Mouse (Mus musculus) megakaryocyte, adult 5-6 weeks (primary cell): ENCODE data around the gene Lacc1. TPM values are rescaled to one million over a fixed set of nuclear protein-coding genes. Genes with fewer than 3 reads are reported as not detected.
"Not testable (repeated sequence)": the region's sequence is repeated elsewhere in the genome, so short reads cannot be mapped to it uniquely, and the experiment has no call there.

Experiments used
- ATAC-seq: 2 replicates; pipeline ENCODE4 v1.8.0; 2016; ENCODE audit warnings: mild to moderate bottlenecking, inconsistent platforms; ENCODE audit not compliant: poor library complexity, severe bottlenecking
- total RNA-seq, 2 experiments: library from RNA; stranded (forward) in 1 of 2; stranded (reverse) in 1 of 2; fragments of 153-499, 151-499 nt in 1 of 2; fragments of 221-1000, 200-1000 nt in 1 of 2; gene quantifications; 2 replicates each; pipeline versions ENCODE4 v1.2.3 to v1.2.4; 2015 to 2017

Gene Lacc1
- total RNA-seq (2015) (10.6 and 11.4 TPM in 2 replicates), total RNA-seq (2017) (6.5 and 7.6 TPM in 2 replicates)

DNA sequence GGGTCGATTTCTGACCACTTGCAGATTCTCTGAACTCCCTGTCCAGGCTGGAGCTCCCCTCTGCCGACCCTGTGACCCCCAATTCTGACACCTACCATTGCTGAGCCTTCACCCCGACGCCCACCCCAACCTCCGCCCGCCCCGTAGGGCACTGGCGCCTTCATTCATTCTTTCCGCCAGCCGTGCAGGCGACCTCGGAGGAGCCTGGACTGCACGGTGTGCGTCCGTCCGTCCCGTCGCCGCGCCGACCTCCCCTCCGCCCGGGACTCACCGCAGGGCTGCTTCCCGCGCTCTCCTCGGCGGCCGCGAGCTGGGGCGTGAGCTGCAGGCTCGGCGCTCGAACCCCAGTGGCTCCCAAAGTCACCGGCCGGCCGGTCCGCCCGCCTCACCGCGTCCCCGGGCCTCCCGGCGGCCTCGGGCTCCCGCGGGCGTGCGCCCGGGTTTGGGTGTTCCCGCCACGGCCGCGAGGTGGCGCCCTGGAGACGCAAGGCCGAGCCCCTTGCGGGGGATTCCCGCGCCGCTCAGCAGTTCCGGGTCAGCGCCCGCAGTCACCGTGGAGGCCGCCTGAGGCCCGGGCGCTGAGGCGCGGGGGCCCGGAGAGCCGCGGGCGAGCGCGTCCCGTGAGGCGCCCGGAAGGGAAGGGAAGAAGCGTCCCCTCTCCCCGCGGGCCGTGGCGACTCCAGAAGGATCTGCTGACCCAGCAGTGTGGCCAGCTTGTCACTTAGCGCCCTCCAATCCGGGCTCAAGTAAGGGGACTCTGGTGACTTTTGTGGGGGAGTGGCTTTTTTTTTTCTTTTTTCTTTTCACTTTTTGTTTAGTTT, at the start of gene Lacc1, which contains the start of gene Ccdc122:
Gene Lacc1 (minus strand): TSS at position 679 of the 821 bp plus-strand sequence.
Gene Ccdc122 (plus strand): TSS at position 547 of the 821 bp plus-strand sequence.
- peak; percentile 83 for ATAC-seq

DNA sequence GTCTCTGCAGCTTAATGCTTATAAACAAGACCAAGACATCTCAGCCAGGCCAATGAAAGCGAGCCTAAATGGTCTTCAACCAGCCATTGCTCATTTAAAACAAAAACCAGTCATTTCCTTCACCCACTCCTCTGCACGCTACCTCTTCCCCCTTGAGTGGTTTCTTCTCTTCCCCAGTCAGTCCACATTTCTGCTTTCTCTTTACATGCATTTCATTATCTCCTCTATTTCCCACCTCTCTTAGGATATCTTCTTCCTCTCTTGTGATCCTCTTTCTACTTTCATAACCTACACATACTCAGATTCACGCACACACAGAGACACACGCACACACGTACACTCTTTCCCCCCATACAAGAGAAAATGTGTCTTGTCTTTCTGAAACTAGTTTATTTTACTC, 44.5 kb upstream of the Lacc1 start:
- ATAC-seq = peak; percentile 81

DNA sequence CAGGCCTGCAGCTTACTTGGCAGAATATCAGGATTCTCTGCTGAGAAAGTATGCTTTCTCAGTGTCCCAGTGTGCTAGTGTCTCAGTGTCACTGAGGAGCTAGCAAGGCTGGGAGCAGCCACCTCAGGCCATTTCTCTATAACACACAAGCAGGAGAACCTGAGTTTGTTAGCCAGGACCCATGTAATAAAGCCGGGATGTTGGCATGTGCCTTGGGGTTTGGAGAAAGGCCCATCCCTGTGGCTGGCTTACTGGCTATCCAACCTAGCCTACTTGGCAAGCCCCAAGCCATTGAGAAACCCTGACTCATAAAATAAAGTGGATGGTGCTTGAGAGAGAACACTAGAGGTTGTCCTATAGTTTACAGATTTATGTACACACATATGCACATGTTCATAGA, 32.7 kb upstream of the Lacc1 start:
- ATAC-seq = no peak

DNA sequence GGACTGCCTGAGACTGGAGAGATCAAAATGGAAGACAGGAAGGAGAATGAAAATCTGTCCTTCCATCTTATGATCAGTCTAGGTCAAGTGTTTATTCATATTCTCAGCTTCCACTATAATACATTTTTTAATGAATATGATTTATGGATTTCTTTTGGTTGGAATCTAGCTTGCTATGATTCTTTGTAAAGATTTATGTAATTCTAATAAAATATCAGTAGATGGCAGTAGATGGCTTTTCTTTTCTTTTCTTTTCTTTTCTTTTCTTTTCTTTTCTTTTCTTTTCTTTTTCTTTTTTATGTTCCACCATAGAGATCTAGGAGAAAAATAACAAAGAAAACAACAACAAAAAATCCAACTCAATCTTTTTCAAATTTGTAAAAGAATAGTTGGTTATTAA, 16.6 kb upstream of the Lacc1 start:
- no peak for ATAC-seq

DNA sequence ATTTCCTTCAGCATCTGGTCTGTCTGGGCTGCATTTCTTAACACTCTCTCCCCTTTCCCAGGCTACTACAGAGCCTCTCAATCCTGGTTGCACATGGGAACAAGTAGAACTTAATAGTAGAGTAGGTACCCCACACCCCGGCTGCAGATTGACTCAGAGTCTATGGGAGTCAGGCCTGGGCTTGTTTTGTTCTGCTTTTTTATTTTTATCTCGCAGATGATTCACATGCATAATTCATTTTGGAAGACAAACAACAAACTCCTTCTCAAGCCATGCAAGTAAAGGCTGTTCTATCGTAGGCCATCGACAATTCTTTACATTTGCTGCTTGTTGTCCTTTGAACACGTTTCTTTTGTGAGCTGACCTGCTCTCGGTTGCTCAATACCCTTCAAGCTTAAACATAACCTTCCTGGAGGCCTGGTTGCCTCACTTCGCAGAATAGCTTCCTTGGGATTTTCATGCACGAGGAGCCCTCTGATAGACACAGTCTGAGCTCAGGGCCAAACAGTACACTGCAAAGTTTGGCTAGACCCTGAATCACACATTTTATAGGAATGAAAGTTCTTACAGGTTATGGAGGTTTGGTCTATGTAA, 1.2 kb upstream of the Lacc1 start:
- ATAC-seq = 0 out of 2 replicates have a peak, but pooled peaks have one; percentile 14

DNA sequence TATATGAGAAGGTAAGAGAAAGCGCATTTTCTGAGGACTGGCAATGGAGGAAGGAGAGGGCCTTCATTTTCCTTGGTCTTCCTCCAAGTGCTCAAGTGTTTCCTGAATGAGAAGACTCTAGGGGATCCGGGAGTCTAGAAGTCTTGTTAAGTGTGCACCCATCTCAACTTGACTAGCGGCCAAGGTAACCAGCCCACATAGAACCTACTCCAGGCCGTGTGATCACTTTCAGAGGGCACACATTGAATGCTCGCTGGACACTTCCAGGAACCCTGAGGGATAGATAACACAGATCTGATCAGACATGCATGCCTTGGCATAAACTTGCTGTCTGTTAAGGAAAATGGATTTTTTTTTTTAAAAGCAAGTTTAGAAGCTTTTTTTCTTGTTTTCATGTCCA, 626 bp upstream of the Lacc1 start:
- no peak for ATAC-seq

DNA sequence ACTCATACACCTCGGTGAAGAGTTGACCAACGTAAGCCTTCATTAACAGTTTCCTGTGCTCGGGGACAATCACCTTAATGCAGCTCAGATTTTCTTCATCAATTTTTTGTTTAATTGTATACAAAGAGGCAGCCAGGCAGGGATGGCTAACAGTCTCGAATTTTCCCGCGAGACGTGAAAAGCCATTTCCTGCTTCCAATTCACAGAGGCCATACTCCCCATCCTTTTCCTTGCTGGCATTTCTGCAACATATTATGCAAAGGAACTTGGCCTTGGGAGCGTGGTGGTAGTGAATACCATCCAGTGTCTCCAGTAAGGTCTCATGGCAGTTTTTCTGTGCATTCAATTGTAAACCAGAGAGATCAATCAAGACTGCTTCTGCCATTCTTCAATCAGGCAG, 1.7 kb downstream of the Lacc1 start:
- no peak for ATAC-seq

DNA sequence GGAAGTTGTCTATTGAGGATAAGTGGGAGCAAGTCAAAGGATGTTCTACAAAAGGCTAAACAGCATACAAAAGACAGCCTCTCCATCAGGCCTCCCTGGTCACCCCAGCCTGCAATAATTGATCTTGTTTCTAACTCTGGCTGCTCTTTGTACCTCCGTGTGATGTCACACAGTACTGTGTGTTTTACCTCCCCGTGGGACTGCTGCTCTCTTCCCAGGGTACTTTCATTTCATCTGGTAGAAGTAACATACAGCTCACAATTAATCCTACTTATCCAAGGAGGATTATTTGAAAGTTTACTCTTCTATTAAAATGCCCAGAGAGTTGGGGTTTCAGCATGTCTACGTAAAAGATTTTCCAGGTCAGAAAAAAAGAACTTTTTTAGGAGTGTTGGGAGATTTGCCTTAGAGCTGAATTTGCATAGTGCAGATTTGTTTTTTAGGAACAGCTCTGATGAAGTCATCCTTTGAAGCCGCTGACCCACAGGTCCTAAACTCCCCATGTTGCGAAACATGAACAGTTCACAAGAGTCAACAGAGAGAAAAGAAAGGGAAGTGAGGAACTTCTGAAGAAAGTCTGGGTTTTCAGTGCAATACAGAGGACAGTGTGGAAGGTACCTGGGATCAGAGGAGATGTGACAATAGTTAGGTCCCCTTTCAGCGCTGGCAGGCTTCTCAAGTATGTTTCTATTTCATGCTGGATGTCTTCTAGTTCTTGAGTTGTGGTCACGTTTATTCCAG, 2.4 kb downstream of the Lacc1 start:
- ATAC-seq = peak; percentile 63

DNA sequence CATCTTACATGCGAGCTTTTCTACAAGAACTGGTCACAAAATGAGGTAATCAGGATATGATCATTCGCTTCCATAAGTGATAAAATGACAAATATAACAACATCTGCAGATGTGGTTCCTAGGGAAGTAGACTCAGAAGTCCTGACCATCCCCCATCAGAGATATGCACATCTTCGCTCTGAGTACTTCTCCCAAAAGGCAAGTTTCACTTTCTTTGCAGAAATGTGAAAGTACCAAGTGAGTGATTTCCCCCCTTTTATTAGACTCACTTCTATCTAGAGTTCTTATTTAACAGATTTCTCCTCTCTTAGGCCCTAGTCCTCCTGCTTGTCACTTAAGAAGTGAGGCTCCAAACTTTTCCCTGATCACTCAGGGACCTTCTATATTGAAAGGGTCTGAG, 3.3 kb downstream of the Lacc1 start:
- peak; percentile 20; the same call in 1 of the 2 replicates for ATAC-seq

DNA sequence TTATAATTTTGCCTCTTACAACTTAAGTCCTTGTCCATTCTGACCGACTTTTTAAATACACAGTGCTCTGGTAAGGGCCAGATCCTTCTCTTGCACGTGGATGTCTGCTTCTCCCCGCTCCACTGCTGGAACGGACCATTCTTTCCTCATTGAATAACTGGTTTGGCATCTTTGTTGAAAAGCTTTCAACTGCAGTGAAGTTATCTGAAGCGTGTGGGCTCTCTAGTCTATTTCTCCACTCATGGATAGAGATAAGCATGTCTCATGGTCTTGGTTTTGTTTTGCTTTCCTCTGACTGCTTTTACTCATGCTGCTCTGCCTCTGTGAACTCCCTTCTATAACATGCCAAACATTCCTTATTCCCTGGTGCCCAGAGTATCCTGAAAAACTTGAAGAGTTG, 4.3 kb downstream of the Lacc1 start:
- no peak for ATAC-seq

DNA sequence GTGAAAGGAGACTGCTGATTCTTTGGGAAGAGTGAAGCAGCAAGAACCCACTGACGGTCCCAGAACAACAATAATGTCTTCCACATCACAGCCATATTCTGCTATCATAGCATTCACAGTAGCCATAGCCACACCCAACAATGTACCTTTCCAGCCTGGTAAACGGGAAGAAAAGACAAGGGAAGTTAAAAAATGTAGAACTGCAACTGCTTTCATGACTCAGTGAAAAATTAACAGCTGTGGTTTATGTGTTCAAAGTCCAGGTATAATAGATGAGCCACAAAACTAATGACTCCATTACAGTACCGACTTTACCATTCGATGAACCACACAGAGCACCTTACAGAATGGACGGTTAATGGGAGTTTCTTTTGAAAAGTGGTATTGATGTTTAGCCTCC, 5.9 kb downstream of the Lacc1 start:
- ATAC-seq = no peak

DNA sequence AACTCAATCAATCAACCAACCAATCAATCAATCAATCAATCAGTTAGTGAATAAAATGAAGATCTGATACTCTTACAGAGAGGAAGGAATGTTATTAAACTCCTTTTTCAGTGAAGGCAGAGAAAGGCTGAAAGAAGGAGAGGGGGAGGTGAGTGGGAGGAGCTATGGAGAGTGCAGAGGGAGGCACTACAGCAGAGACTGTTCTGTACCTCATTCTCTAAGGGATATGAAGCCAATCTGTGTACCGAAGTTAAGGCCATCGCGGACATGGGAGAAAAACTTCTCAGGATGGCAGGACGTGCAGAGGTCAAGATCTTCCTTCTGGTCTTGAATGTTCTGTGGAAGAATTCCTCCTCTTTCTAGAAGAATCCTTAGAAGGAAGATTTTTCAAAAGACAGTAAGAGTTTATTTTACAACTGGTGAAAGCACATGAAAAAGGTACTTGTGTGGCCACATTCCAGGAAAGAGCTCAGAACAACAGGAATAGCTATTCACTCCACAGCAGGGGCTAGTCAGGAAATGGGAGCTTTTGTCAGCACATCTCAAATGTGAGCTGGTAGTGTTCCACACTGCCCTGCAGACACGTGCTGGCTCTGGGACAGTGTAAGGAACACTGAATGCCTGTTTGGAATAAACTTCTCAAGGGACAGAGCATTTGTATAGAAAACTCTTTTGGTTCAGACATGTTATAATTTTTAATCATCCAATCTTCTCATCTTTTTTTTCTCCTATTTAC, 7.2 kb downstream of the Lacc1 start:
- no peak for ATAC-seq

DNA sequence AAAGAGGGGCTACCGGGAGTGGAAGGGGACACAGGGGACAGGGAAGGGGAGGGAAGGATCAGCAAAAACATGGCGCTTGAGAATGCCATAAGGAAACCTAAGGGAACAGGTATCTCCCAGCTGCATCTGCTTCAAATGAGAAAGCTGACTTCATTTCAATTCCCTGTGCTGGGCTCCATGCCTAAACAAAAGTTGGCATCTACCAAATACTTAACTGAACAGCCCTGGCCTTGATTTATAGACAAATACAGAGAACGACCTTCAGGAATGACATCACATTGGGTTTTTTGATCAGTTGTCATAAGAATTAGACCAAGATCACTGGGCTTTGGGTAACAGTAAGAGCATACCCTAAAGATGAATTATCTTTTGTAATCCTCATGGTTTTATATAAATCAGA, 12.2 kb downstream of the Lacc1 start:
- no peak for ATAC-seq

DNA sequence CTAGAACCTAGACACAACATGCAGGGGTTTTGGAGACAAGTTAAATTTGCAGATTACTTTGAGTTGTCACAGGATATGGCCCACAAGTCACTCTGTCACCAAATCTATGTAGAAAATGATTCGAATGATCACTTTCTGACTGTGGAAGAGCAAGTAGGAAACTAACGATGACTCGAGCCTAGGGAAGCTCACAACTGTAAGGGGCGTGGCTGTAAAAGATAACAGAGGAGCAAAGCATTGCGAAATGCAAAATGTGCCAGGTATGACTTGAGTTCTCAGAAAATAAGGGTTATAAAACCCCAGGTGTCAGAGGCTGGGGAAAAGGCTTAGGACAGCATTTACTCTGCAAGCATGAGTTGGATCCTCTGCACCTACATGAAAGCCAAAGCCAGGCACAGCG, 19.5 kb downstream of the Lacc1 start:
- no peak for ATAC-seq

DNA sequence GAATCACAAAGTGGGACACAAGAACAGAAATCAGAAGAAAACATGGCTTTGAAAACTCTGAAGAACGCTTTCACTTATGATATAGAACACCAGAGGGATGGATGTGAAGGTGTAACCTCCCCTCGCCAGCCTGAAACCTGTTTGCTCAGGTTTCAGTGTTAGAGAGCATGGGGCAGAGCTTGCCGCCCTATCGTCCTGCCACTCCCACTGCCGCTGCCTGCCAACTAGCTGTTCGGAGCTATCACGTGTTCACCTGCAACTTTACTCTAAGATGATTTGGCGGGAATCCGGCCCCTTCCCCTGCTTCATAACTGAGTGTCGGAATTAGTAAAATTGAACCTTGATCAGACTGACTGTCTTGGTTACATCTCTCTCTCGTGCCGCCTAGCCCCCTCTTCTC, 19.9 kb downstream of the Lacc1 start:
- ATAC-seq = not testable (repeated sequence)

DNA sequence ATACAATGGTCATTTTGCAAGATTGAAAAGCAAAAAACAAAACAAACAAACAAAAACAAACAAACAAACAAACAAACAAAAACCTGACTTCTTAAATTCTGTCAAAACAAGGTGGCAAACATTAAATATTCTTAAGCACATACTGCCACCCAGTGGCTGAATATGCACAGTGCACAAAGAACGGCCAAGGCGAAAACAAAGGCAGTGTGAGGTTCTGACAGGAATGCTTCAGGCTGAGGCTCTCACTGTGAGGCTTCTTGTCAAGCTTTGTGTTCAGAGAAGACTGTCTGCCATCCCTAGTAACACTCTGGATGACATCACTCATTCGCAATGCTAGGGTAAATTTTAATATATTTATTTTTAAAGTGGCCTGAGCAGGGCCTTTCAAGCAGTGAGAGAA, 24.9 kb downstream of the Lacc1 start:
- ATAC-seq = peak; percentile 79

DNA sequence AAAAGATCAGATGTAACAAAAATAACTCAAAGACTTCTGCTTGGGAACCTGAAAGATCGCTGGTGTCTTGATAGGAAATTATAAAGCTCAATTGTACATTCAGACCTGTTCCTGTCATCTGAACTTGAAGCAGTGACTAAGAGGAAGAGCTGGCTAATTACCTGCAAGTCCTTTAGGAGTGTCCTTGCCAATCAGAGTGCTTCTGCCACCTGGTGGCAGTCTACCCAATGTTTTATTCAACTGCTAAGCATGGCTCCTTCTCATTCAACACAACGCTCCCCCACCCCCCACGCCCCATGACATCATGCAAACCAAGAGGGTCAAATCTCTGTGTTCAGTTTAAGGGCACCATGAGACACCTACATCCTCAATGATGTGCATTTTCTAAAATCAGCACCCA, 28.5 kb downstream of the Lacc1 start:
- peak; percentile 68 for ATAC-seq

DNA sequence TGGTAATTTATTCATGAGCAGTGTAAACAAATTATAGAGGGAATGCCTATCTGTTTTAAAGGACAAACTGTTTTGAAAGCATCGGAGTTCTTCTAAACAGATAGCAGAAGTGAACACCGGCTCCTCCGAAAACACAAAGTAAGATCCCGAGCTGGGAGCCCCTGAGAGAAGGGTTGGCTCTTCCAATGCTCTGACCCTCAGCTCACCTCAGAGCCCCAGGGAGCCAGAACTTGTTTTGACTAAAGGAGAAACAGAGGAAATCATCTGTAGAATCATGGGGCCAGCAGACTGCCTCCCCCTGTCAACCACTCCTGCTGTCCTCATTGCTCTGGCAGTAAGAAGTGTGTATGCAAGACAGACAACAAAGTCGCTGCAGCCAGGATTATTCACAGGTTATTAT, 31.1 kb downstream of the Lacc1 start:
- ATAC-seq = no peak

DNA sequence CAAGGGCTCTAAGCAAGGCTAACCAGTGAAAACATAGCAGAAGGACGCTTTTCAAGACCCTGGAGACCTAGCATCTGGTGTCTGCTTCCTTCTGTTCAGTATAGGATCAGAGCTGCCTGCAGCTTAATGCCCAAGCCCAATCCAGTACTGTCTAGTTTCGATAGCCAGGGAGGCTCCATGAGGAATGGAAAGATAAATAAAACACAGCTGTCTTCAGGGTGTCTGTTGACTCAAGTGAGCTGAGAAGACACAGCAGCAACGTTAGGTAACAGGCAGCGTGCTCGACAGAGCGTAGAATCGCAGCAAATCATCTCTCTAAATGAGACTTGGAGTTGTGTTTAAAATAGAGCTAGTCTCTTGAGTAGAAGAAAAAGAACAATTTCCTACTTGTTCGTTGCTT, 32.0 kb downstream of the Lacc1 start:
- no peak for ATAC-seq

DNA sequence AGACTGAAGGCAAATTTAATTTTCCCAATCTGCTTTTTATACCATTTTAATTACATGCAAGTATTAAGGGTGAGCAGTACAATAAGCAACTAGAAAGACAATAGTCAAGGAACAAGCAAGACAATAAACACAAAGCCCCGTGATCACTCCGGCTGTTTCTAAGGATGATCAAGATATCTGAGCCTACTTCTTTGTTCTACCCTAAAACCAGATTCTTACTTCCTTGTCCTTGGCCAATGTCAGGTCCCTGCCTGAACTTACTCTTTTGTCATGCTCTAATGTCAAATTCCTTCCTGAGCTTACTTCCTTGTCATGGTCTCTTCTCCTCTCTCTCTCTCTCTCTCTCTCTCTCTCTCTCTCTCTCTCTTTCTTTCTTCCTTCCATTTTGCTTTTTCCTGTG, 46.4 kb downstream of the Lacc1 start:
- not testable (repeated sequence) for ATAC-seq

DNA sequence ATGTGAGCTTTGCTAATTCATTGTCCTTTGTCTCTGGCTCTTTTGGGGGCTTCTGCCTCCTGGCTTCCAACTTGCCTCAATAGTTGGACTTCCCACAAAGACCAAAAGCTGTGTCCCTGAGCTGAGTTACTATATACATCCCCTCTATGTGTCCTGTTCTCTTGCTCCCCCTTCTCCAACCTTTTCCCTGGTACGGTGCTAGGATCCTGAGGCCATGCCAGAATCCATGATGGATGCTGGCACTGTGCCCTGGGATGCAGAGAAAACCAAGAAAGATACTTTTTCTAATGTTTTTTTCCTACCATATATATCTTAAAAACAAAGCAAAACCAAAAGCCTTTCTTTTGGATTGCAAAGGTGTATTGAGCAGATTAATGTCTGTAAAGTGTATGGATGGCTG, 54.9 kb downstream of the Lacc1 start:
- ATAC-seq = no peak
